Mouse (Mus musculus) forebrain, embryonic 13.5 days (tissue): Measurements from ENCODE around the gene Dnm3. TPM values are rescaled to one million over a fixed set of nuclear protein-coding genes. Genes with fewer than 3 reads are reported as not detected.

Experiments
- ATAC-seq: fragments of 200-750 bp; cut with Nextera tagmentation; 2 replicates; pipeline ENCODE4 v1.8.0; 2017
- H3K27ac ChIP-seq: fragments of 300-500 bp; sonication (generic); 2 replicates; pipeline ENCODE4 v1.5.1; 2015; ENCODE audit warnings: inconsistent platforms, mild to moderate bottlenecking, moderate library complexity
- H3K27me3 ChIP-seq: fragments of 300-500 bp; sonication (generic); 2 replicates; pipeline ENCODE4 v1.6.1; 2015; ENCODE audit warnings: mild to moderate bottlenecking, inconsistent platforms
- H3K36me3 ChIP-seq: fragments of 300-500 bp; sonication (generic); 2 replicates; pipeline ENCODE4 v1.6.1; 2015; ENCODE audit warnings: mild to moderate bottlenecking, inconsistent platforms; ENCODE audit not compliant: poor library complexity, severe bottlenecking
- H3K4me1 ChIP-seq: fragments of 300-500 bp; sonication (generic); 2 replicates; pipeline ENCODE4 v1.6.1; 2015; ENCODE audit warnings: inconsistent platforms
- H3K4me2 ChIP-seq: fragments of 300-500 bp; sonication (generic); 2 replicates; pipeline ENCODE4 v1.6.1; 2015; ENCODE audit warnings: inconsistent platforms, mild to moderate bottlenecking, moderate library complexity
- H3K4me3 ChIP-seq: fragments of 300-500 bp; sonication (generic); 2 replicates; pipeline ENCODE4 v1.5.1; 2015; ENCODE audit warnings: mild to moderate bottlenecking, inconsistent platforms
- H3K9ac ChIP-seq: fragments of 300-500 bp; sonication (generic); 2 replicates; pipeline ENCODE4 v1.6.1; 2015; ENCODE audit warnings: mild to moderate bottlenecking, inconsistent platforms
- H3K9me3 ChIP-seq: fragments of 300-500 bp; sonication (generic); replicated peaks from 2 replicates; pipeline ENCODE4 v1.6.1; 2016; ENCODE audit warnings: inconsistent platforms
- WGBS: fragments of 180-500 bp; shearing (Covaris S2); methylation state at CpG from one replicate; pipeline ENCODE4 v1.1.7; 2015; 5-methylcytosine and 5-hydroxymethylcytosine counted together
- polyA plus RNA-seq: library from polyadenylated mRNA; unstranded; fragments of >200 nt; fragmentation: Nextera tagmentation; extraction: Ambion mirVana; gene quantifications from 2 replicates; pipeline ENCODE4 v1.2.1, GENCODE M21; 2015

Gene Dnm3
- polyA plus RNA-seq, 1 experiment from 2014 or later = 15.1 TPM

GRCm38 (mm10) chr1:162186470-162187351, 291.1 kb downstream of the Dnm3 start:
- peaks cover 30% of the 10 kb centered on the region for H3K4me1 ChIP-seq
- no peak overlapping the region for H3K27ac ChIP-seq
- no peak overlapping the region for H3K4me2 ChIP-seq
- ATAC-seq = no peak
- no peaks in the 10 kb centered on the region for H3K9me3 ChIP-seq
- WGBS = 62% methylated on average over 7 of the region's 7 CpGs
- no peaks in the 10 kb centered on the region for H3K36me3 ChIP-seq
- no peaks in the 10 kb centered on the region for H3K27me3 ChIP-seq
- no peak overlapping the region for H3K4me3 ChIP-seq
- H3K9ac ChIP-seq = no peak overlapping the region; the same call in 1 of the 2 replicates

- no peak overlapping the region for H3K9ac ChIP-seq
- H3K9me3 ChIP-seq = no peaks in the 10 kb centered on the region
- peaks cover 30% of the 10 kb centered on the region for H3K4me1 ChIP-seq
- no peaks in the 10 kb centered on the region for H3K36me3 ChIP-seq
- H3K27ac ChIP-seq = no peak overlapping the region; the same call in 1 of the 2 replicates
- H3K4me3 ChIP-seq = no peak overlapping the region
- ATAC-seq = 0 out of 2 replicates have a peak, but pooled peaks have one; percentile 38
- WGBS = 48% methylated on average over 14 of the region's 14 CpGs
- no peaks in the 10 kb centered on the region for H3K27me3 ChIP-seq
- H3K4me2 ChIP-seq = no peak overlapping the region
Measured at GRCm38 (mm10) chr1:162184003-162184748, 293.7 kb downstream of the Dnm3 start.

- no peak for ATAC-seq
- H3K27ac ChIP-seq = no peak overlapping the region
Measured at GRCm38 (mm10) chr1:162183438-162183837, 294.4 kb downstream of the Dnm3 start.

GRCm38 (mm10) chr1:162181187-162181975, 296.5 kb downstream of the Dnm3 start:
- H3K9me3 ChIP-seq = no peaks in the 10 kb centered on the region
- H3K36me3 ChIP-seq = no peaks in the 10 kb centered on the region
- H3K4me2 ChIP-seq = no peak overlapping the region
- WGBS = 81% methylated on average over 7 of the region's 7 CpGs
- no peak for ATAC-seq
- H3K27me3 ChIP-seq = no peaks in the 10 kb centered on the region
- no peak overlapping the region for H3K4me3 ChIP-seq
- H3K9ac ChIP-seq = no peak overlapping the region
- no peak overlapping the region for H3K27ac ChIP-seq
- H3K4me1 ChIP-seq = peaks cover 15% of the 10 kb centered on the region

More at GRCm38 (mm10) chr1:162183438-162183837, 294.4 kb downstream of the Dnm3 start:
- WGBS = 72% methylated on average over 3 of the region's 3 CpGs
- H3K9ac ChIP-seq = no peak overlapping the region
- no peak overlapping the region for H3K4me2 ChIP-seq
- no peak overlapping the region for H3K4me3 ChIP-seq
- no peaks in the 10 kb centered on the region for H3K36me3 ChIP-seq
- peaks cover 30% of the 10 kb centered on the region for H3K4me1 ChIP-seq
- no peaks in the 10 kb centered on the region for H3K27me3 ChIP-seq
- no peaks in the 10 kb centered on the region for H3K9me3 ChIP-seq

- no peak overlapping the region for H3K27ac ChIP-seq
- H3K36me3 ChIP-seq = no peaks in the 10 kb centered on the region
- no peak overlapping the region for H3K4me2 ChIP-seq
- H3K9ac ChIP-seq = no peak overlapping the region
- ATAC-seq = no peak
- WGBS = 85% methylated on average over 7 of the region's 7 CpGs
- no peaks in the 10 kb centered on the region for H3K9me3 ChIP-seq
- peaks cover 11% of the 10 kb centered on the region for H3K4me1 ChIP-seq
- no peak overlapping the region for H3K4me3 ChIP-seq
- no peaks in the 10 kb centered on the region for H3K27me3 ChIP-seq
Measured at GRCm38 (mm10) chr1:162180451-162180850, 297.4 kb downstream of the Dnm3 start.

GRCm38 (mm10) chr1:162179401-162179800, 298.4 kb downstream of the Dnm3 start:
- Histone ChIP-seq H3K27ac (no peak overlapping the region), H3K4me2 (no peak overlapping the region), H3K9ac (no peak overlapping the region), H3K4me3 (no peak overlapping the region), H3K27me3 (no peaks in the 10 kb centered on the region), H3K36me3 (no peaks in the 10 kb centered on the region), H3K9me3 (no peaks in the 10 kb centered on the region), H3K4me1 (peaks cover 6% of the 10 kb centered on the region)
- 88% methylated on average over 4 of the region's 4 CpGs for WGBS
- ATAC-seq = no peak

GRCm38 (mm10) chr1:162172806-162173205, 305.0 kb downstream of the Dnm3 start:
- no peak for ATAC-seq
- Histone ChIP-seq H3K27me3 (no peaks in the 10 kb centered on the region), H3K4me1 (no peaks in the 10 kb centered on the region), H3K36me3 (no peaks in the 10 kb centered on the region), H3K9me3 (no peaks in the 10 kb centered on the region), H3K9ac (no peak overlapping the region), H3K27ac (no peak overlapping the region), H3K4me2 (no peak overlapping the region), H3K4me3 (no peak overlapping the region)
- WGBS = 83% methylated on average over 6 of the region's 6 CpGs

- H3K27ac ChIP-seq = no peak overlapping the region
- H3K4me3 ChIP-seq = no peak overlapping the region
- no peak for ATAC-seq
- no peaks in the 10 kb centered on the region for H3K4me1 ChIP-seq
- 86% methylated on average over 7 of the region's 7 CpGs for WGBS
- no peak overlapping the region for H3K9ac ChIP-seq
- H3K9me3 ChIP-seq = no peaks in the 10 kb centered on the region
- H3K4me2 ChIP-seq = no peak overlapping the region
- no peaks in the 10 kb centered on the region for H3K36me3 ChIP-seq
- no peaks in the 10 kb centered on the region for H3K27me3 ChIP-seq
Measured at GRCm38 (mm10) chr1:162163687-162164484, 313.9 kb downstream of the Dnm3 start.

- Histone ChIP-seq H3K27me3 (no peaks in the 10 kb centered on the region), H3K4me3 (no peak overlapping the region), H3K4me2 (no peak overlapping the region), H3K36me3 (no peaks in the 10 kb centered on the region), H3K9me3 (no peaks in the 10 kb centered on the region), H3K9ac (no peak overlapping the region), H3K27ac (no peak overlapping the region), H3K4me1 (no peaks in the 10 kb centered on the region)
- 78% methylated on average over 7 of the region's 7 CpGs for WGBS
- ATAC-seq = no peak
Measured at GRCm38 (mm10) chr1:162162677-162163076, 315.2 kb downstream of the Dnm3 start.

GRCm38 (mm10) chr1:162162249-162162648, 315.6 kb downstream of the Dnm3 start:
- H3K9ac ChIP-seq = no peak overlapping the region
- no peaks in the 10 kb centered on the region for H3K4me1 ChIP-seq
- 26% methylated on average over 5 of the region's 5 CpGs for WGBS
- no peak overlapping the region for H3K4me2 ChIP-seq
- H3K27me3 ChIP-seq = no peaks in the 10 kb centered on the region
- no peak overlapping the region for H3K27ac ChIP-seq
- no peak overlapping the region for H3K4me3 ChIP-seq
- no peaks in the 10 kb centered on the region for H3K9me3 ChIP-seq
- ATAC-seq = no peak
- no peaks in the 10 kb centered on the region for H3K36me3 ChIP-seq

GRCm38 (mm10) chr1:162160718-162161117, 317.1 kb downstream of the Dnm3 start:
- Histone ChIP-seq H3K27ac (no peak overlapping the region), H3K27me3 (no peaks in the 10 kb centered on the region), H3K36me3 (no peaks in the 10 kb centered on the region), H3K4me3 (no peak overlapping the region), H3K9me3 (no peaks in the 10 kb centered on the region), H3K4me2 (no peak overlapping the region), H3K4me1 (no peaks in the 10 kb centered on the region), H3K9ac (no peak overlapping the region)
- ATAC-seq = no peak
- WGBS = 76% methylated on average over 1 of the region's 1 CpGs
